Mouse (Mus musculus): ENCODE data around the gene AW146154. TPM values are rescaled to one million over a fixed set of nuclear protein-coding genes. Genes with fewer than 3 reads are reported as not detected.

The AW146154 gene
- polyA plus RNA-seq (2021; fragmentation: Nextera tagmentation), result 6.4 and 7.4 TPM in 2 replicates
- long read RNA-seq, experiment 1, transcript AW146154-201 (4 exons, 3,411 nt), result major isoform, 26 of 43 reads
- long read RNA-seq, experiment 1, partial matches to known transcripts, result 2 of 43 reads
- long read RNA-seq, experiment 1, other reads (novel, unspliced or antisense), result 13 of 43 reads
- long read RNA-seq, experiment 2, partial matches to known transcripts, result 1 of 8 reads
- long read RNA-seq, experiment 2, other reads (novel, unspliced or antisense), result 4 of 8 reads

DNA sequence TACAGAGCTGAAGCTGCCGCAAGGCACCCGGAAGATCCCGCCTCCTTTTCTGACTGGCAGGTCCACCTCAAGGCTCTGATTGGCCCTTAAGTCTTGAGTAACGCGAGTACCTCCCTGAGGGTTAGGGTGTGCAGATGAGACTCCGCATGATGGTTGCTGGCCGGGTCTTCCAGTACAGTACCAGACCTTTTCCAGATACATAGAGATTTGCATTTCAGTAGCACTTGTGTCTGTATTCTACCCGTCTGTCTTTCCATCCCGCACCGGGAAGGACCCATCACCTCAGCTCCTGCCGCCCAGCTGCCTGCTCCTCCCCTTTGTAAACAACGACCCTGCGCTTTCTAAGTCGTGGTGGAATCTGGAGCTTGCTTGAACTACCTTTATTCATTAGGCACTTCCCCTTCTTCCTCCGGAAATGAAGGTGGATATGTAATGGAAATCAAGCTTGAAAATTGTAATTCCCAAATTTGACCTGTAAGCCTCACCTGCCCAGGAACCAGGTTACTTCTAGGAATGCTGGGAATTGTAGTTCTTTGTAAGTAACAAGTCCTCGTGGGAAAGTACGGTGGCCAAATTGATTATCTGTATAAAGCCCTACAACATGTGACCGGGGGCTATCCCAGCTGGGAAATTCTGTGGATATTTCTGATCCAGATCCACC is at the start of gene AW146154, which contains the start of gene Gm20449:
TSS of gene AW146154 (minus strand) at position 502 of the 661 bp plus-strand sequence.
TSS of gene Gm20449 (minus strand) at position 29 of the 661 bp plus-strand sequence.

DNA sequence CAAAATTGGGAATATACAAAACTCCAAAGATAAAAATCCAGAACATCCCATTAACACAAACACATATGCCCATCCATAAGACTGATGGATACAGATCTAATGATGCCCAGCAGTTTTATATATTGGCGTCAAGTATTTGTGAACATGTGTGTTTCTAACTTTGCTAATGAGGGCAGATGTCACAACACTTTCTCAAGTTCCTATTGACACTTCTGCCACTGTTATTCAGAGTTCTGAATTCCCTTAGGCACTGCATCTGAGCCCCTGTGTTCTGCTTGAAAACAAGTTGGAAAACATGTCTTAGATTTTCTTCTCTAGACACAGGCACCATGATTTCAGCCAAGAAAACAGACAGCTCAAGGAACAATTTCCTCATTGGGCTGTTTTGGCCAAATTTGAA is 51.1 kb downstream of the AW146154 start, which contains the start of gene Vmn2r57:
TSS of gene Vmn2r57 (minus strand) at position 101 of the 400 bp plus-strand sequence.

Other genes with a start within 250 kb of the AW146154 start
- 9.2 and 11.0 TPM in 2 replicates for gene AI987944, start 106.5 kb downstream of the AW146154 start, polyA plus RNA-seq (2021; fragmentation: Nextera tagmentation)
- gene Vmn2r57, start 51.2 kb downstream of the AW146154 start, polyA plus RNA-seq (2021; fragmentation: Nextera tagmentation), result 0.72 and 0.93 TPM in 2 replicates
- 0.10 and 0.26 TPM in 2 replicates for gene Gm20449, start 473 bp downstream of the AW146154 start, polyA plus RNA-seq (2021; fragmentation: Nextera tagmentation)
- not detected in 2 replicates for gene Gm6871, start 73.8 kb upstream of the AW146154 start, polyA plus RNA-seq (2021; fragmentation: Nextera tagmentation)
- gene 2610021A01Rik, start 99.3 kb upstream of the AW146154 start, polyA plus RNA-seq (2021; fragmentation: Nextera tagmentation), result 9.8 and 12.2 TPM in 2 replicates
- 10.8 and 11.4 TPM in 2 replicates for gene Zfp788, start 133.3 kb upstream of the AW146154 start, polyA plus RNA-seq (2021; fragmentation: Nextera tagmentation)